Mouse (Mus musculus): ENCODE results near the gene AI854703.

DNA sequence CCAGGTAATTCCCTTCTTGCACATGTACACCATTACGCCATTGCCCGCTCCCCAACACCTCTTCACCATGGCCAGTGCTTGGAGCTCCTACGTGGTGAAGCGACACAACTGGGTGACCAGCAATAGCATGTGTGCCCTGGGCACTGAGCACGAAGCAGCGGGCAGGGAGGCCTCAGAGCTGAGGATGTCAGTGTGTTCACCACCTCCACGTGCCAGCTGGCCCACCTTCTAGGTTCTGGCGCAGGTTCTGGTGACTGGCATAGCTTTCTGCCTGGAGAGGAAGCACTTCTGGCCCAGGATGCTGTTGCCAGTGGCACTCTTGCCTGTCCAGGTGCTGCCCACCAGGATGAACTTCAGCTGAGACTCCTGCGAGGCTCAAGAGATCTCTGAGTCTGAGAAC, 38.9 kb downstream of the AI854703 start:
- TF ChIP-seq CTCF (IDR thresholded peaks at IDR 0.05; ENCODE audit: insufficient read depth, low read length) (no peak), POLR2A (IDR thresholded peaks at IDR 0.05; ENCODE audit: borderline replicate concordance, extremely low read depth, low read depth, low read length) (no peak)
